Comparison of ENCODE assay signal across 8 mouse cellular contexts in genomic region chr13:63260133-63260532, GRCm38 (mm10).
A peak's percentile ranks its signal among the peaks of the same experiment; 100 is the strongest.
DNase-seq lines count a peak whose midpoint lies in the region; ATAC-seq and TF ChIP-seq lines count a peak whose summit lies in the region.

No protein-coding gene starts in this region.

- no peaks in the 10 kb centered on the region for H3K27me3 ChIP-seq in hindbrain, embryonic 10.5 days (ENCODE audit: insufficient read depth, poor library complexity, severe bottlenecking)
- H3K27me3 ChIP-seq in hindbrain, embryonic 13.5 days = no peaks in the 10 kb centered on the region
- no peaks in the 10 kb centered on the region for H3K27me3 ChIP-seq in embryonic facial prominence, embryonic 13.5 days
- no peaks in the 10 kb centered on the region for H3K27me3 ChIP-seq in limb, embryonic 14.5 days (ENCODE audit: control insufficient read depth, insufficient read depth, low read length)

- no peak overlapping the region for H3K4me3 ChIP-seq in hindbrain, embryonic 10.5 days
- no peak overlapping the region for H3K4me3 ChIP-seq in hindbrain, embryonic 13.5 days
- no peak overlapping the region; the same call in 1 of the 2 replicates for H3K4me3 ChIP-seq in embryonic facial prominence, embryonic 13.5 days
- H3K4me3 ChIP-seq in limb, embryonic 14.5 days (replicated peaks; ENCODE audit: low read length) = no peak overlapping the region

- WGBS in hindbrain, embryonic 10.5 days = 44% methylated on average over 4 of the region's 4 CpGs
- 26% methylated on average over 4 of the region's 4 CpGs for WGBS in hindbrain, embryonic 13.5 days
- 10% methylated on average over 4 of the region's 4 CpGs for WGBS in embryonic facial prominence, embryonic 13.5 days
- WGBS in limb, embryonic 14.5 days = 15% methylated on average over 4 of the region's 4 CpGs

- DNase-seq in hindbrain, embryonic 10.5 days (ENCODE audit: low spot score) = no peak
- DNase-seq in brain, embryonic 14.5 days (ENCODE audit: low read depth) = peak; percentile 37
- no peak for DNase-seq in limb, embryonic 14.5 days (ENCODE audit: low spot score)
- DNase-seq in frontal cortex, postnatal 25 days (ENCODE audit: low spot score in 2 of 2) = no peak
- DNase-seq in right cerebral cortex, postnatal 4 days = no peak
- DNase-seq in left cerebral cortex, adult 18-20 months (ENCODE audit: low spot score in 2 of 2) = no peak

- no peak for TF ChIP-seq CTCF in brain, embryonic 14.5 days (IDR thresholded peaks at IDR 0.05; ENCODE audit: borderline replicate concordance, extremely low read depth, insufficient read depth, insufficient read length)

- ATAC-seq in hindbrain, embryonic 13.5 days (ENCODE audit: low FRiP score) = no peak
- no peak for ATAC-seq in embryonic facial prominence, embryonic 13.5 days (ENCODE audit: insufficient number of reproducible peaks, insufficient read depth, low FRiP score, low TSS enrichment, low read depth)
- ATAC-seq in limb, embryonic 14.5 days (ENCODE audit: low FRiP score, low read depth) = no peak

- peaks cover 13% of the 10 kb centered on the region; the same call in 1 of the 2 replicates for H3K36me3 ChIP-seq in hindbrain, embryonic 10.5 days
- H3K36me3 ChIP-seq in hindbrain, embryonic 13.5 days = 0 out of 2 replicates have a peak, but pooled peaks cover 5% of the 10 kb centered on the region
- peaks cover 48% of the 10 kb centered on the region for H3K36me3 ChIP-seq in embryonic facial prominence, embryonic 13.5 days
- peaks cover 60% of the 10 kb centered on the region for H3K36me3 ChIP-seq in limb, embryonic 14.5 days (ENCODE audit: control insufficient read depth, insufficient read depth, low read length)

- peak overlapping the region; percentile 69 for H3K27ac ChIP-seq in hindbrain, embryonic 10.5 days
- no peak overlapping the region for H3K27ac ChIP-seq in hindbrain, embryonic 13.5 days
- H3K27ac ChIP-seq in embryonic facial prominence, embryonic 13.5 days = peak overlapping the region; percentile 93
- H3K27ac ChIP-seq in limb, embryonic 14.5 days (replicated peaks; ENCODE audit: low read depth, low read length) = peak overlapping the region; percentile 52

- peaks cover 34% of the 10 kb centered on the region for H3K4me1 ChIP-seq in hindbrain, embryonic 10.5 days (replicated peaks)
- H3K4me1 ChIP-seq in hindbrain, embryonic 13.5 days (replicated peaks) = peaks cover 24% of the 10 kb centered on the region
- H3K4me1 ChIP-seq in embryonic facial prominence, embryonic 13.5 days = peaks cover 83% of the 10 kb centered on the region
- H3K4me1 ChIP-seq in limb, embryonic 14.5 days (ENCODE audit: control insufficient read depth, insufficient read depth, low read length) = peaks cover 65% of the 10 kb centered on the region

- TF ChIP-seq POLR2A in brain, embryonic 14.5 days (IDR thresholded peaks at IDR 0.05; ENCODE audit: borderline replicate concordance, extremely low read depth, insufficient read depth, insufficient read length, poor library complexity, severe bottlenecking) = no peak
- TF ChIP-seq POLR2A in limb, embryonic 14.5 days (IDR thresholded peaks at IDR 0.05; ENCODE audit: borderline replicate concordance, extremely low read depth, insufficient read depth, insufficient read length) = no peak

- no peaks in the 10 kb centered on the region for H3K9me3 ChIP-seq in hindbrain, embryonic 10.5 days
- no peaks in the 10 kb centered on the region for H3K9me3 ChIP-seq in hindbrain, embryonic 13.5 days
- H3K9me3 ChIP-seq in embryonic facial prominence, embryonic 13.5 days = no peaks in the 10 kb centered on the region
- no peaks in the 10 kb centered on the region; the same call in 1 of the 2 replicates for H3K9me3 ChIP-seq in limb, embryonic 14.5 days (ENCODE audit: control insufficient read depth, low read length)

- H3K4me2 ChIP-seq in hindbrain, embryonic 13.5 days = no peak overlapping the region
- H3K4me2 ChIP-seq in embryonic facial prominence, embryonic 13.5 days = peak overlapping the region; percentile 42
- peak overlapping the region; percentile 10; the same call in 1 of the 2 replicates for H3K4me2 ChIP-seq in limb, embryonic 14.5 days (replicated peaks; ENCODE audit: low read depth, low read length, severe bottlenecking)

- H3K9ac ChIP-seq in hindbrain, embryonic 13.5 days = no peak overlapping the region
- H3K9ac ChIP-seq in embryonic facial prominence, embryonic 13.5 days = peak overlapping the region; percentile 60
- no peak overlapping the region for H3K9ac ChIP-seq in limb, embryonic 14.5 days (ENCODE audit: low read depth, low read length, severe bottlenecking)
